Mouse (Mus musculus) telencephalon, adult 2 months (tissue): Measurements from ENCODE around the gene Llcfc1.

ENCODE experiments used
- DNase-seq: peaks from one replicate; pipeline ENCODE4 v3.0.0-alpha.2; 2011; ENCODE audit warnings: low read depth, low spot score

Llcfc1 gene

DNA sequence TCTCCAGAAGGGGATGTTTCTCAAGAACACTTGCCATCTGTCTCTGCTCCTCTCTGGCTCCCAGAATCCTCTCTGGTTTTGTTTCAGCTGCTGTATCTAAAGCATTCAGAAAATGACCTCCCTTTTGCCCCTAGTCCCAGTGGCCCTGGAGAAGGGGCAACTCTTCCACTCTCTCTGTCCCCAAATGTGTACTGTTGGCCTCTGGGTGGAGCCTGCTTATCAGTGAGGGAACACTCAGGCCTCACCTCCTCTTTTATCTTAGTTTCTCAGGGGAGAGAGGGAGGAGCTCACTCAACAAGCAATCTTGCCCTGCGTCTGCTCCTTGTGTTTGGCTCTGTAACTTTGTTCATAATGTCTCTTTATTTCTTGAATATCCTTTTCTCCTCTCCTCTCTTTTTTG lies 19.9 kb downstream of the Llcfc1 start, which contains the start of gene Kel:
Gene Kel, minus strand, starts transcription at position 217 of the 400 bp plus-strand sequence.
- no peak for DNase-seq

DNA sequence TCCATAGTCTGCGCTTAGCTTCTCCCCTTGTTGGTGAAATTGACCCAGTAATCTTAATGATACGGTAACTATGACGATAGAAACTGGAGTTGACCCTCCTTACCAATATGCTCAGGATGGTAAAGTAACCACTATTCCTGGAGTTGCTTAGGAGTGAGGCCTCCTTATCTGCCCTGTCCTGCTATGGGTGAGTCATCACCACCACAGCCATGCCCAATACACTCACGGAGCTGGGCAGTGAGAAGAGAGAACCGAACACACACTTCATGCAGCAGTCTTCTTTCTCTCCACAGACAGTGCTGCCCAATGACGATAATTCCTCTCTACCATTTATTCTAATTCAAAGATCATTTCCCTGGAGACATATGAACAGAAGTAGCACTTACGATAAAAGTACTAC lies 22.0 kb downstream of the Llcfc1 start:
- no peak for DNase-seq

DNA sequence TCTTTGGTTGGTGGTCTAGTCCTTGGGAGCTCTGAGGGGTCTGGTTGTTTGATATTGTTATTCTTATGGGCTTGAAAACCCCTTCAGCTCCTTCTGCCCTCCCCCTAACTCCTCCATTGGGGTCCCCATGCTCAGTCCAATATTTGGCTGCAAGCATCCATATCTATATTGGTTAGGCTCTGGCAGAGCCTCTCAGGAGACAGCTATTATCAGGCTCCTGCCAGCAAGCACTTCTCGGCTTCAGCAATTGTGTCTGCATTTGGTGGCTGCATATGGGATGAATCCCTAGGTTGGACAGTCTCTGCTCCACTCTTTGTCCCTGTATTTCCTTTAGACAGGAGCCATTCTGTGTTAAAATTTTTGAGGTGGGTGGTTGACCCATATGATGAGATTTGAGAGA lies 26.1 kb downstream of the Llcfc1 start:
- no peak for DNase-seq

DNA sequence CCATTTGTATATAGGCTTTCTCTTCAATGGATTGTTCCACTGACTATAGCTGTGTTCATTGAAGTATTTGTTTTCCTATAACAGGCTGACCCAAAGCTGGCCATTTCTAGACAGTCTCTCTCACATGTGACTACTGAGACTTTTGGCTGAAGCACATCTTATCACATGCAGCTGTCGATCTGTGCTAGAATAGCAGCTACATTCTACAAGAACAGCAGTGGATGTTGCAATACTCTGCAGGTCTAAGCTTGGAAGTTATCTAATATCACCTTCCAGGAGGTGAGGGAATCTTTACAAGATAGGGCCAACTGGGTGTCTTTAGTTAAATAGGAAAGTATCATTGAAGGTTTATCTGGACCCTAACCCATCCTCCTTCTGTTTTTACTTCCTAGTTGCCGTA lies 37.2 kb downstream of the Llcfc1 start:
- DNase-seq, result no peak

DNA sequence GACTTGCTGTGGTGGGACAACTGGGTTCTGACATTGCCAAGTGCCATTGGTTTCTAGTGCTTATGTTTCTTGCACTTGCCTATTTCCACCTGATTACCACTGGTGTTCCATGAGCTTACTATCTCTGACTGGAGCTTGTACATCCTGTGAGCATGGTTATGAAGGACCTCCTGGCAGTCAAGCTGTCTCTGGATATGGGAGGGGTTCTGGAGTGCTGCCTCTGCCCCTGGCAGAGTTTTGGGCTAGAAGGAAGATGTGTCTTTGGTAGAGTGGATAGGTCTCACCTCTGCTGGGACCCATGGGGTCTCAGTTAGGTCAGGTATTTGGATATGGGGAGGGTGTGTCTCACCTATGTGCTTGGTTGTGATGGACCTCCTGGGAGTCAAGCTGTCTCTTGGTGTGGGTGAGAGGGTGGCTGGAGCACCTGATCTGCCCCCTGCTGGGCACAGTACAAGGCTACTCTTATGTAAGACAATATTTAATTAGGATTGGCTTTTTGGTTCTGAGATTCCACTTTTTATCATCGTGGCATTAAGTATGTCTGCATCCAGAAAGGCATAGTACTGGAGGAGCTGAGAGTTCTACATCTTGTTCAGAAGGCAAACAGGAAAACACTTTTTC lies 43.9 kb downstream of the Llcfc1 start:
- DNase-seq, result no peak

DNA sequence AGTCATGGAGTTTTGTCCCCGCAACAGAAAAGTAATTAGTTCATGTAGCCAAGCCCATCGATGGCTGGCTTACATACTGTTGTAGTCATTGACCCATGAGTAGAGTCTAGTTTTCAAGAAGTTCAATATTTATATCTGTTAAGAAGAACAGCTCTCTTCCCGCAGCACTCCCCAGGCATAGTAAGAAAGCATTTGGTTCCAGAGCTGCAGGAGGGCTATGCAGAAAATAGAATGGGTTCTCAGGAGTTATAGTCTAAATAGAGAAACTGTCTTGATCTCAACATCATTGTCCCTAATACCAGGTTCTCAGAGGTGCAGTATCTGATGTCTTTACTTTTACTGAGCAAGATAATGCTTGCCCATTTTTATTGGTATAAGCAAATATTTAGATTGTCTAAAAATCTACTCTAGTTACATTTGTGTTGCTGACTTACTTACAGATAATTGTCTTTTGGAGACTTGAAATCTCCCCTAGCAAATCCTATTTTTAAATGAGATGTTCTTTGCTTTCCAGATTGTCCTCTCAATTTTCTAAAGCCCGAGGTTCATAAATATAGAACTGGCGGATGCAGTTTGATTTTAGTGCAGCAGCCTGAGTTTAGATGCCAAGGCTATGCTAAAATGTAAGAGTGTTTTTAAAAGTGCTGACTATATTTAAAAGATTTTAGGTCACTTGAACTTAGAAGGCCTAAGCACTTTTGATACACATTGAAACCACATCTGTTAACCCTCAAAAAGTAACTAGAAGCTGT lies 50.7 kb downstream of the Llcfc1 start:
- peak; percentile 60 for DNase-seq
